Mouse (Mus musculus) CH12.LX (cell line): ENCODE measurements around the gene Olfr912. TPM values are rescaled to one million over a fixed set of nuclear protein-coding genes. Genes with fewer than 3 reads are reported as not detected.

Source experiments
- DNase-seq: peaks from one replicate; pipeline ENCODE4 v3.0.0-alpha.2; 2013; ENCODE audit errors: extremely low read depth
- H3K27ac ChIP-seq: 2 replicates; pipeline ENCODE4 v1.5.1; 2012; ENCODE audit warnings: low read depth, mild to moderate bottlenecking, control low read depth, moderate library complexity; ENCODE audit not compliant: insufficient read depth
- H3K27me3 ChIP-seq: replicated peaks from 2 replicates; pipeline ENCODE3; 2012; ENCODE audit warnings: inconsistent platforms
- H3K36me3 ChIP-seq, 2 experiments: replicated peaks in 1 of 2; 2 replicates each; pipeline versions ENCODE3 to v1.6.1; 2012; ENCODE audit warnings: inconsistent platforms in 1 of 2, low read length in 1 of 2, mild to moderate bottlenecking in 1 of 2, mixed read lengths in 1 of 2, moderate library complexity in 1 of 2; ENCODE audit not compliant: control insufficient read depth in 1 of 2, insufficient read depth in 1 of 2
- H3K4me1 ChIP-seq, 2 experiments: 2 replicates each; pipeline ENCODE4 v1.6.1; 2012; ENCODE audit warnings: inconsistent platforms in 1 of 2, moderate library complexity in 1 of 2; ENCODE audit not compliant: insufficient read depth in 2 of 2, control insufficient read depth in 1 of 2
- H3K4me2 ChIP-seq: 2 replicates; pipeline ENCODE4 v1.6.1; 2012; ENCODE audit warnings: low read depth, mild to moderate bottlenecking, control low read depth; ENCODE audit not compliant: poor library complexity, insufficient read depth, severe bottlenecking
- H3K4me3 ChIP-seq, 3 experiments: fragments of 150-350 bp in 1 of 3; sonication (generic) in 1 of 3; replicated peaks in 1 of 3; 2 replicates each; pipeline versions ENCODE3 to v1.5.1; 2011 to 2012; ENCODE audit warnings: low read depth in 2 of 3, low read length in 2 of 3, mild to moderate bottlenecking in 2 of 3, moderate library complexity in 2 of 3, control low read depth in 1 of 3, improper control_type of control experiment in 1 of 3, inconsistent platforms in 1 of 3, mixed read lengths in 1 of 3; ENCODE audit not compliant: poor library complexity in 1 of 3
- H3K79me2 ChIP-seq: replicated peaks from 2 replicates; pipeline ENCODE4 v1.6.1; 2012; ENCODE audit warnings: mild to moderate bottlenecking, moderate library complexity; ENCODE audit not compliant: control insufficient read depth, poor library complexity, insufficient read depth, severe bottlenecking; ENCODE audit errors: extremely low read depth
- H3K9ac ChIP-seq: 2 replicates; pipeline ENCODE4 v1.6.1; 2012; ENCODE audit warnings: low read depth, mild to moderate bottlenecking, control low read depth, moderate library complexity; ENCODE audit not compliant: insufficient read depth
- H3K9me3 ChIP-seq: replicated peaks from 2 replicates; pipeline ENCODE3; 2012; ENCODE audit warnings: low read length, inconsistent platforms, mixed read lengths
- CHD1 ChIP-seq: IDR thresholded peaks from 2 replicates; pipeline ENCODE4 v1.6.1; 2012; ENCODE audit warnings: low read depth, low read length, improper control_type of control experiment, inconsistent platforms
- CHD2 ChIP-seq: IDR thresholded peaks from 2 replicates; pipeline ENCODE4 v1.6.1; 2011; ENCODE audit warnings: low read length, improper control_type of control experiment
- ELF1 ChIP-seq: IDR thresholded peaks from 2 replicates; pipeline ENCODE4 v1.6.1; 2014; ENCODE audit warnings: low read depth, mild to moderate bottlenecking, inconsistent platforms, low read length, improper control_type of control experiment
- KAT2A ChIP-seq: IDR thresholded peaks from 2 replicates; pipeline ENCODE4 v1.6.1; 2012; ENCODE audit warnings: low read length, improper control_type of control experiment, inconsistent platforms; ENCODE audit not compliant: insufficient replicate concordance
- MAX ChIP-seq: IDR thresholded peaks from 2 replicates; pipeline ENCODE4 v1.6.1; 2011; ENCODE audit warnings: low read length, improper control_type of control experiment
- PAX5 ChIP-seq: IDR thresholded peaks from 2 replicates; pipeline ENCODE4 v1.6.1; 2012; ENCODE audit warnings: low read length, inconsistent platforms, mixed read lengths
- ZC3H11A ChIP-seq: IDR thresholded peaks from 2 replicates; pipeline ENCODE4 v1.6.1; 2012; ENCODE audit warnings: low read depth, mild to moderate bottlenecking, inconsistent platforms, low read length, improper control_type of control experiment
- dilution Hi-C: fragments of 300-500 bp; cut with MboI; formaldehyde crosslinking; loops from 2 replicates; pipeline ENCODE4 v1.14.3; 2020; ENCODE audit warnings: low sequenced_read_pairs; ENCODE audit not compliant: extremely low pct_unique_long_range_greater_than_20kb, extremely low pct_ligation_motif_present
- in situ Hi-C: fragments of 300-500 bp; cut with MboI; formaldehyde crosslinking; loops from 3 replicates; pipeline ENCODE4 v1.14.3; 2019; ENCODE audit warnings: low sequenced_read_pairs, low pct_ligation_motif_present, low pct_unique_long_range_greater_than_20kb, mixed read lengths
- polyA plus RNA-seq: library from polyadenylated mRNA; unstranded; fragments of >175 nt; gene quantifications from 2 replicates; pipeline ENCODE4 v1.2.1, GENCODE M21; 2012; ENCODE audit warnings: low read depth; ENCODE audit not compliant: insufficient read length
- total RNA-seq, 2 experiments: library from RNA; depleted of rRNA; stranded (reverse); fragments of 300-350 nt in 1 of 2; fragments of >200 nt in 1 of 2; gene quantifications; 2 replicates each; pipeline ENCODE4 v1.2.3; 2012 to 2014

Gene Olfr912
- total and polyA plus RNA-seq, 3 experiments, result not detected

DNA sequence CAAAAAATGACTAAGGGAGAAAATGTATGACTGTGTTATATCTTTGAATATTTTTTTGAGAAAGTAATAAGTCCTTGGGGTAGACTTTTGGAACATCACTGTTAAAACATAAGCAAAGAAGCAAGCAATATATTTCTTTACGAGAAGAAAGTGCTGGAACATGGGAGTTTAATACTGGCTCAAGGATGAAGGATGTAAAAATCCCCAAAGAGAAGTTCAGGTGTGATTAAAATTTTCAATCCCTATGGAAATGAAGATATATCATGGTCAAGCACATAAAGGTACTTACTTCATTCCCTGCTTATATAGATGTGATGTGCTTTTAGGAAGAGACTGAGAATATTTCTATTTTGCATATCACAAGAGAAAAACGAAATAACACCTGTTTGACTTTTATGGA, 24.8 kb downstream of the Olfr912 start, which contains the start of gene Olfr914:
Gene Olfr914 (plus strand): TSS at position 301 of the 400 bp plus-strand sequence.
- Histone ChIP-seq H3K27ac (no peak within 1 kb of the TSS), H3K36me3 (no peaks in the 10 kb centered on the region), H3K4me2 (no peak within 1 kb of the TSS), H3K79me2 (no peaks in the 10 kb centered on the region), H3K4me1 (no peaks in the 10 kb centered on the region), H3K9me3 (no peaks in the 10 kb centered on the region), H3K27me3 (no peaks in the 10 kb centered on the region)
- no peak for DNase-seq
- no peak for TF ChIP-seq CHD1
- no peak for TF ChIP-seq MAX
- TF ChIP-seq CHD2, result no peak
- TF ChIP-seq ELF1, result no peak
- TF ChIP-seq PAX5, result no peak
- no peak for TF ChIP-seq KAT2A
- TF ChIP-seq, all 38 proteins: peak for 0
- H3K4me3 ChIP-seq, result no peak within 1 kb of the TSS
- in situ Hi-C loops, result no loop called here
- dilution Hi-C loops, result no loop called here
- H3K9ac ChIP-seq, result no peak within 1 kb of the TSS

- H3K9ac ChIP-seq, result no peak overlapping the region
- DNase-seq, result no peak
- no peak overlapping the region for H3K4me2 ChIP-seq
- no peak for TF ChIP-seq ZC3H11A
- H3K4me3 ChIP-seq, result no peak overlapping the region
- H3K27ac ChIP-seq, result no peak overlapping the region
- no peaks in the 10 kb centered on the region for H3K9me3 ChIP-seq
- dilution Hi-C loops, result no loop called here
- H3K4me1 ChIP-seq, result no peaks in the 10 kb centered on the region
- H3K36me3 ChIP-seq, result no peaks in the 10 kb centered on the region
- no peaks in the 10 kb centered on the region for H3K79me2 ChIP-seq
- in situ Hi-C loops, result no loop called here
- no peaks in the 10 kb centered on the region for H3K27me3 ChIP-seq
Observed at GRCm38 (mm10) chr9:38632406-38632805, 52.4 kb downstream of the Olfr912 start.

Other genes starting within 250 kb of the Olfr912 start
Only the 20 nearest of the 23 such genes appear.
- gene Olfr250, start 213.3 kb upstream of the Olfr912 start, total RNA-seq (2012; rRNA removed), result not detected in 2 replicates
- gene Olfr250, start 213.3 kb upstream of the Olfr912 start, total RNA-seq (2014; rRNA removed), result not detected in 2 replicates
- not detected in 2 replicates for gene Olfr250, start 213.3 kb upstream of the Olfr912 start, polyA plus RNA-seq
- gene Olfr251, start 203.1 kb upstream of the Olfr912 start, total RNA-seq (2012; rRNA removed), result not detected in 2 replicates
- gene Olfr251, start 203.1 kb upstream of the Olfr912 start, total RNA-seq (2014; rRNA removed), result not detected in 2 replicates
- not detected in 2 replicates for gene Olfr251, start 203.1 kb upstream of the Olfr912 start, polyA plus RNA-seq
- not detected in 2 replicates for gene Olfr147, start 178.5 kb upstream of the Olfr912 start, total RNA-seq (2012; rRNA removed)
- not detected in 2 replicates for gene Olfr147, start 178.5 kb upstream of the Olfr912 start, total RNA-seq (2014; rRNA removed)
- not detected in 2 replicates for gene Olfr147, start 178.5 kb upstream of the Olfr912 start, polyA plus RNA-seq
- not detected in 2 replicates for gene Olfr901, start 150.7 kb upstream of the Olfr912 start, total RNA-seq (2012; rRNA removed)
- gene Olfr901, start 150.7 kb upstream of the Olfr912 start, total RNA-seq (2014; rRNA removed), result not detected in 2 replicates
- gene Olfr901, start 150.7 kb upstream of the Olfr912 start, polyA plus RNA-seq, result not detected in 2 replicates
- not detected in 2 replicates for gene Olfr902, start 132.5 kb upstream of the Olfr912 start, total RNA-seq (2012; rRNA removed)
- gene Olfr902, start 132.5 kb upstream of the Olfr912 start, total RNA-seq (2014; rRNA removed), result not detected in 2 replicates
- not detected in 2 replicates for gene Olfr902, start 132.5 kb upstream of the Olfr912 start, polyA plus RNA-seq
- gene Olfr904, start 117.0 kb upstream of the Olfr912 start, total RNA-seq (2012; rRNA removed), result not detected in 2 replicates
- gene Olfr904, start 117.0 kb upstream of the Olfr912 start, total RNA-seq (2014; rRNA removed), result not detected in 2 replicates
- not detected in 2 replicates for gene Olfr904, start 117.0 kb upstream of the Olfr912 start, polyA plus RNA-seq
- gene Olfr905, start 109.1 kb upstream of the Olfr912 start, total RNA-seq (2012; rRNA removed), result not detected in 2 replicates
- gene Olfr905, start 109.1 kb upstream of the Olfr912 start, total RNA-seq (2014; rRNA removed), result not detected in 2 replicates
- gene Olfr905, start 109.1 kb upstream of the Olfr912 start, polyA plus RNA-seq, result not detected in 2 replicates
- not detected in 2 replicates for gene Olfr906, start 93.1 kb upstream of the Olfr912 start, total RNA-seq (2012; rRNA removed)
- gene Olfr906, start 93.1 kb upstream of the Olfr912 start, total RNA-seq (2014; rRNA removed), result not detected in 2 replicates
- not detected in 2 replicates for gene Olfr906, start 93.1 kb upstream of the Olfr912 start, polyA plus RNA-seq
- gene Olfr907, start 84.4 kb upstream of the Olfr912 start, total RNA-seq (2012; rRNA removed), result not detected in 2 replicates
- gene Olfr907, start 84.4 kb upstream of the Olfr912 start, total RNA-seq (2014; rRNA removed), result not detected in 2 replicates
- 0.11 TPM in 1 of 2 replicates, not detected in the other for gene Olfr907, start 84.4 kb upstream of the Olfr912 start, polyA plus RNA-seq
- not detected in 2 replicates for gene Olfr911-ps1, start 58.6 kb upstream of the Olfr912 start, total RNA-seq (2012; rRNA removed)
- not detected in 2 replicates for gene Olfr911-ps1, start 58.6 kb upstream of the Olfr912 start, total RNA-seq (2014; rRNA removed)
- not detected in 2 replicates for gene Olfr911-ps1, start 58.6 kb upstream of the Olfr912 start, polyA plus RNA-seq
- gene Olfr910, start 42.3 kb upstream of the Olfr912 start, total RNA-seq (2012; rRNA removed), result not detected in 2 replicates
- gene Olfr910, start 42.3 kb upstream of the Olfr912 start, total RNA-seq (2014; rRNA removed), result not detected in 2 replicates
- not detected in 2 replicates for gene Olfr910, start 42.3 kb upstream of the Olfr912 start, polyA plus RNA-seq
- not detected in 2 replicates for gene Olfr913, start 12.6 kb downstream of the Olfr912 start, total RNA-seq (2012; rRNA removed)
- not detected in 2 replicates for gene Olfr913, start 12.6 kb downstream of the Olfr912 start, total RNA-seq (2014; rRNA removed)
- not detected in 2 replicates for gene Olfr913, start 12.6 kb downstream of the Olfr912 start, polyA plus RNA-seq
- gene Olfr914, start 24.9 kb downstream of the Olfr912 start, total RNA-seq (2012; rRNA removed), result not detected in 2 replicates
- not detected in 2 replicates for gene Olfr914, start 24.9 kb downstream of the Olfr912 start, total RNA-seq (2014; rRNA removed)
- not detected in 2 replicates for gene Olfr914, start 24.9 kb downstream of the Olfr912 start, polyA plus RNA-seq
- gene Olfr916, start 79.7 kb downstream of the Olfr912 start, total RNA-seq (2012; rRNA removed), result not detected in 2 replicates
- not detected in 2 replicates for gene Olfr916, start 79.7 kb downstream of the Olfr912 start, total RNA-seq (2014; rRNA removed)
- gene Olfr916, start 79.7 kb downstream of the Olfr912 start, polyA plus RNA-seq, result not detected in 2 replicates
- gene Olfr917, start 85.7 kb downstream of the Olfr912 start, total RNA-seq (2012; rRNA removed), result not detected in 2 replicates
- gene Olfr917, start 85.7 kb downstream of the Olfr912 start, total RNA-seq (2014; rRNA removed), result not detected in 2 replicates
- not detected in 2 replicates for gene Olfr917, start 85.7 kb downstream of the Olfr912 start, polyA plus RNA-seq
- not detected in 2 replicates for gene Olfr918, start 94.4 kb downstream of the Olfr912 start, total RNA-seq (2012; rRNA removed)
- gene Olfr918, start 94.4 kb downstream of the Olfr912 start, total RNA-seq (2014; rRNA removed), result not detected in 2 replicates
- not detected in 2 replicates for gene Olfr918, start 94.4 kb downstream of the Olfr912 start, polyA plus RNA-seq
- not detected in 2 replicates for gene Olfr919, start 123.5 kb downstream of the Olfr912 start, total RNA-seq (2012; rRNA removed)
- gene Olfr919, start 123.5 kb downstream of the Olfr912 start, total RNA-seq (2014; rRNA removed), result not detected in 2 replicates
- not detected in 2 replicates for gene Olfr919, start 123.5 kb downstream of the Olfr912 start, polyA plus RNA-seq
- 6.3 and 6.7 TPM in 2 replicates for gene Vwa5a, start 138.1 kb downstream of the Olfr912 start, total RNA-seq (2012; rRNA removed)
- gene Vwa5a, start 138.1 kb downstream of the Olfr912 start, total RNA-seq (2014; rRNA removed), result 18.4 and 20.0 TPM in 2 replicates
- 14.2 and 15.3 TPM in 2 replicates for gene Vwa5a, start 138.1 kb downstream of the Olfr912 start, polyA plus RNA-seq
- not detected in 2 replicates for gene Olfr920, start 172.1 kb downstream of the Olfr912 start, total RNA-seq (2012; rRNA removed)
- gene Olfr920, start 172.1 kb downstream of the Olfr912 start, total RNA-seq (2014; rRNA removed), result 0.09 and 0.12 TPM in 2 replicates
- gene Olfr920, start 172.1 kb downstream of the Olfr912 start, polyA plus RNA-seq, result 0.14 and 0.22 TPM in 2 replicates
- gene Olfr921, start 192.9 kb downstream of the Olfr912 start, total RNA-seq (2012; rRNA removed), result not detected in 2 replicates
- gene Olfr921, start 192.9 kb downstream of the Olfr912 start, total RNA-seq (2014; rRNA removed), result not detected in 2 replicates
- not detected in 2 replicates for gene Olfr921, start 192.9 kb downstream of the Olfr912 start, polyA plus RNA-seq